Mouse (Mus musculus) myocyte (in vitro differentiated cells): ENCODE results near the gene Crebl2.

ENCODE experiments used
- CEBPB ChIP-seq: IDR thresholded peaks from 2 replicates; pipeline ENCODE4 v1.6.1; 2011; ENCODE audit warnings: mild to moderate bottlenecking, moderate library complexity; ENCODE audit not compliant: poor library complexity, insufficient read depth, severe bottlenecking
- E2F4 ChIP-seq: IDR thresholded peaks from one replicate; pipeline ENCODE4 v1.6.1; 2011; ENCODE audit warnings: mild to moderate bottlenecking, control low read depth, moderate library complexity; ENCODE audit not compliant: insufficient read depth
- MAX ChIP-seq: IDR thresholded peaks from one replicate; pipeline ENCODE4 v1.6.1; 2011; ENCODE audit warnings: low read depth, mild to moderate bottlenecking, control low read depth
- MYOD1 ChIP-seq, 3 experiments: IDR thresholded peaks; one replicate each; pipeline ENCODE4 v1.6.1; 2011; ENCODE audit warnings: control low read depth in 2 of 3, low read depth in 2 of 3, mild to moderate bottlenecking in 2 of 3, moderate library complexity in 1 of 3; ENCODE audit not compliant: insufficient read length in 2 of 3, control insufficient read depth in 1 of 3
- POLR2A ChIP-seq: IDR thresholded peaks from one replicate; pipeline ENCODE4 v1.6.1; 2011; ENCODE audit warnings: low read depth, mild to moderate bottlenecking, control low read depth, moderate library complexity; ENCODE audit not compliant: insufficient read length
- POLR2AphosphoS2 ChIP-seq: IDR thresholded peaks from one replicate; pipeline ENCODE4 v1.6.1; 2011; ENCODE audit warnings: low read depth, control low read depth; ENCODE audit not compliant: insufficient read length
- TCF12 ChIP-seq: IDR thresholded peaks from one replicate; pipeline ENCODE4 v1.6.1; 2011; ENCODE audit warnings: mild to moderate bottlenecking, control low read depth; ENCODE audit not compliant: poor library complexity, insufficient read depth, severe bottlenecking

DNA sequence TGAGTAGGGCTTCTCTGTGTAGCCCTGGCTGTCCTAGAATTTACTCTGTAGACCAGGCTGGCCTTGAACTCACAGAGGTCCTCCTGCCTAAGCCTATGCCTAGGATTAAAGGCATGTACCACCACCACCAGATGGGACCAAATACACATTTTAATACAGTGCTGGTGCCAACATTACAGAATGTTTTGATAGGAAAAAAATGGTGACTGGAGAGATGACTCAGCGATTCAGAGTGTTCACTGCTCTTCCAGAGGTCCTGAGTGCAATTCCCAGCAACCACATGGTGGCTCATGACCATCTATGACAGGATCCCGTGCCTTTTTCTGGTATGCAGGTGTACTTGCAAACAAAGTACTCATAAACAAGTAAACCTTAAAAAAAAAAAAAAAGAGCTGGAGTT is 19.5 kb downstream of the Crebl2 start:
- TF ChIP-seq POLR2A (no peak), TCF12 (no peak), E2F4 (no peak), MYOD1 (IDR thresholded peaks at IDR 0.05; ENCODE audit: control insufficient read depth in 1 of 3, insufficient read length in 2 of 3, low read depth in 2 of 3) (no peak), POLR2AphosphoS2 (no peak), MAX (no peak), CEBPB (no peak)
